Mouse (Mus musculus) intestine, embryonic 14.5 days (tissue): ENCODE data around the gene Drc3. TPM values are rescaled to one million over a fixed set of nuclear protein-coding genes. Genes with fewer than 3 reads are reported as not detected.

Experiments used
- ATAC-seq: fragments of 200-750 bp; cut with Nextera tagmentation; replicated peaks from 2 replicates; pipeline ENCODE4 v1.8.0; 2017; ENCODE audit warnings: low read depth, moderate number of reproducible peaks, moderate TSS enrichment, moderate library complexity; ENCODE audit not compliant: low FRiP score, low TSS enrichment
- DNase-seq: peaks from one replicate; pipeline ENCODE4 v3.0.0-alpha.2; 2018; ENCODE audit warnings: low spot score
- H3K27ac ChIP-seq: fragments of 300-500 bp; sonication (generic); 2 replicates; pipeline ENCODE4 v1.5.1; 2014; ENCODE audit warnings: low read depth, mild to moderate bottlenecking, control low read depth
- H3K27me3 ChIP-seq: fragments of 300-500 bp; sonication (generic); replicated peaks from 2 replicates; pipeline ENCODE4 v1.6.1; 2014; ENCODE audit warnings: low read length, control low read depth; ENCODE audit not compliant: control insufficient read depth, insufficient read depth
- H3K36me3 ChIP-seq: fragments of 300-500 bp; sonication (generic); 2 replicates; pipeline ENCODE4 v1.6.1; 2014; ENCODE audit warnings: low read length, control low read depth; ENCODE audit not compliant: control insufficient read depth, insufficient read depth
- H3K4me1 ChIP-seq: fragments of 300-500 bp; sonication (generic); replicated peaks from 2 replicates; pipeline ENCODE4 v1.6.1; 2014; ENCODE audit warnings: low read length, control low read depth, mixed read lengths; ENCODE audit not compliant: control insufficient read depth, insufficient read depth
- H3K4me2 ChIP-seq: fragments of 300-500 bp; sonication (generic); 2 replicates; pipeline ENCODE4 v1.6.1; 2014; ENCODE audit warnings: low read length
- H3K4me3 ChIP-seq: fragments of 300-500 bp; sonication (generic); 2 replicates; pipeline ENCODE4 v1.5.1; 2014; ENCODE audit warnings: low read depth, low read length, control low read depth, mixed read lengths
- H3K9ac ChIP-seq: fragments of 300-500 bp; sonication (generic); 2 replicates; pipeline ENCODE4 v1.6.1; 2014; ENCODE audit warnings: mild to moderate bottlenecking, low read length
- H3K9me3 ChIP-seq: fragments of 300-500 bp; sonication (generic); 2 replicates; pipeline ENCODE4 v1.6.1; 2016; ENCODE audit warnings: low read length, control low read depth; ENCODE audit not compliant: control insufficient read depth
- WGBS: fragments of 180-500 bp; shearing (Covaris S2); extraction: QIAGEN DNeasy Blood & Tissue Kit; methylation state at CpG from one replicate; pipeline ENCODE4 v1.1.7; 2014; 5-methylcytosine and 5-hydroxymethylcytosine counted together
- polyA plus RNA-seq: library from polyadenylated mRNA; unstranded; fragments of >200 nt; fragmentation: Nextera tagmentation; extraction: Ambion mirVana; gene quantifications from 2 replicates; pipeline ENCODE4 v1.2.1, GENCODE M21; 2014

Drc3 gene
- polyA plus RNA-seq, 1 experiment from 2014 or later, result 1.6 TPM

- Histone ChIP-seq H3K4me2 (peak within 1 kb of the TSS; percentile 95), H3K36me3 (no peaks in the 10 kb centered on the region), H3K4me1 (peaks cover 18% of the 10 kb centered on the region), H3K4me3 (peak within 1 kb of the TSS; percentile 79), H3K9ac (peak within 1 kb of the TSS; percentile 87), H3K27ac (peak within 1 kb of the TSS; percentile 84), H3K9me3 (no peaks in the 10 kb centered on the region), H3K27me3 (no peaks in the 10 kb centered on the region)
- ATAC-seq (peak; percentile 98), DNase-seq (peak; percentile 97)
- 1% methylated on average over 81 of the region's 81 CpGs for WGBS
Measured at GRCm38 (mm10) chr11:60416963-60417716, 64.0 kb downstream of the Drc3 start, which contains the start of gene Gid4. TSS of gene Gid4 (plus strand) at chr11:60417145.

DNA sequence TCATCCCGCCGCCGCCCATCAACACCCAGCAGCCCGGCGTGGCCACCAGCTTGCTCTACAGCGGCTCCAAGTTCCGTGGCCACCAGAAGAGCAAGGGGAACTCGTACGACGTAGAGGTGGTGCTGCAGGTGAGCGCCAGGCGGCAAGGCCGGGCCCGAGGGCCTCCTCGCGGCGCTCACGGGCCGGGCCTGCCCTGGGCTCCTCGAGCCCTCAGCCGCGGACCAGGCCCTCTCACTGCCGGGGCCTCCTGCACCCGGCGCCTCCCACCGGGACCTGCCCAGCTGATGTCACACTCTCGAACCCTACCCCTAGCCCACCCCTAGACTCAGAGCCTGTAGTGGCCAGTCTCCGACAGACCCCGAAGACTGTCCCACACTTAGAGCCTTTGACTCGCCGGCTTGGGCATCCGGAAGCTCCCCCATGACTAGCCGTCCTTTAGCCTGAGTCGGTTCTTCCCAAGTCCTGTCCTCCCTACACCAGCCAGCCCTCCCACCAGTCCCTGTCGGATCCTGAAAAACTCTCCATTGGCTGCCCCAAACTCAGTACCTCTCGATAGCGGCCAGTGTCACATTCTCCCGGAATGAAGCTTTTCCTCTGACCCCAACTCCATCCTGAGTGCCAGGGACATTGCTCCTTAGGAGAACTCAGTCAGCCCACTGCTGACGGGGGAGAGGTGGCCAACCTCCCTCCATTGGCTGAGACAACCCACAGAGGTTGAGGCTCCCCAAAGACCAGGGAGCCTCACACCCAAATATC is 64.8 kb downstream of the Drc3 start, which contains the start of gene Atpaf2:
Gene Atpaf2 (minus strand): TSS at position 741 of the 756 bp plus-strand sequence.
- peak; percentile 78 for DNase-seq

GRCm38 (mm10) chr11:60418473-60418803 is 65.3 kb downstream of the Drc3 start:
- peak overlapping the region; percentile 95 for H3K4me2 ChIP-seq
- H3K36me3 ChIP-seq, result no peaks in the 10 kb centered on the region
- H3K9ac ChIP-seq, result peak overlapping the region; percentile 87
- H3K27me3 ChIP-seq, result no peaks in the 10 kb centered on the region
- H3K4me3 ChIP-seq, result peak overlapping the region; percentile 79
- H3K27ac ChIP-seq, result no peak overlapping the region
- WGBS, result 10% methylated on average over 6 of the region's 6 CpGs
- peaks cover 15% of the 10 kb centered on the region for H3K4me1 ChIP-seq
- ATAC-seq, result no peak
- no peaks in the 10 kb centered on the region for H3K9me3 ChIP-seq
- no peak for DNase-seq

More for the DNA sequence above, 64.8 kb downstream of the Drc3 start, which contains the start of gene Atpaf2:
- Histone ChIP-seq H3K4me2 (peak within 1 kb of the TSS; percentile 95), H3K27ac (peak within 1 kb of the TSS; percentile 84), H3K9me3 (no peaks in the 10 kb centered on the region), H3K27me3 (no peaks in the 10 kb centered on the region), H3K36me3 (no peaks in the 10 kb centered on the region), H3K4me3 (peak within 1 kb of the TSS; percentile 79), H3K4me1 (peaks cover 15% of the 10 kb centered on the region), H3K9ac (peak within 1 kb of the TSS; percentile 87)
- WGBS, result under 1% methylated on average over 38 of the region's 39 CpGs
- ATAC-seq, result peak; percentile 53

GRCm38 (mm10) chr11:60422046-60422668 is 69.0 kb downstream of the Drc3 start:
- WGBS, result 73% methylated on average over 5 of the region's 6 CpGs
- DNase-seq (no peak), ATAC-seq (no peak)
- Histone ChIP-seq H3K27me3 (no peaks in the 10 kb centered on the region), H3K36me3 (peaks cover 17% of the 10 kb centered on the region), H3K9me3 (no peaks in the 10 kb centered on the region), H3K4me2 (no peak overlapping the region), H3K4me1 (peaks cover 11% of the 10 kb centered on the region), H3K9ac (no peak overlapping the region), H3K4me3 (no peak overlapping the region), H3K27ac (no peak overlapping the region)

GRCm38 (mm10) chr11:60423006-60423405 is 69.9 kb downstream of the Drc3 start:
- Histone ChIP-seq H3K4me2 (no peak overlapping the region), H3K4me1 (peaks cover 10% of the 10 kb centered on the region), H3K27ac (no peak overlapping the region), H3K4me3 (no peak overlapping the region), H3K27me3 (no peaks in the 10 kb centered on the region), H3K36me3 (peaks cover 25% of the 10 kb centered on the region), H3K9ac (no peak overlapping the region), H3K9me3 (no peaks in the 10 kb centered on the region)
- no peak for ATAC-seq
- 59% methylated on average over 1 of the region's 1 CpGs for WGBS
- no peak for DNase-seq

GRCm38 (mm10) chr11:60426417-60426816 is 73.3 kb downstream of the Drc3 start:
- H3K27ac ChIP-seq, result no peak overlapping the region
- no peaks in the 10 kb centered on the region for H3K9me3 ChIP-seq
- H3K27me3 ChIP-seq, result no peaks in the 10 kb centered on the region
- no peak overlapping the region for H3K4me2 ChIP-seq
- DNase-seq (no peak), ATAC-seq (no peak)
- WGBS, result 89% methylated on average over 1 of the region's 1 CpGs
- H3K4me3 ChIP-seq, result no peak overlapping the region
- H3K36me3 ChIP-seq, result peaks cover 36% of the 10 kb centered on the region
- no peaks in the 10 kb centered on the region for H3K4me1 ChIP-seq
- H3K9ac ChIP-seq, result no peak overlapping the region

DNA sequence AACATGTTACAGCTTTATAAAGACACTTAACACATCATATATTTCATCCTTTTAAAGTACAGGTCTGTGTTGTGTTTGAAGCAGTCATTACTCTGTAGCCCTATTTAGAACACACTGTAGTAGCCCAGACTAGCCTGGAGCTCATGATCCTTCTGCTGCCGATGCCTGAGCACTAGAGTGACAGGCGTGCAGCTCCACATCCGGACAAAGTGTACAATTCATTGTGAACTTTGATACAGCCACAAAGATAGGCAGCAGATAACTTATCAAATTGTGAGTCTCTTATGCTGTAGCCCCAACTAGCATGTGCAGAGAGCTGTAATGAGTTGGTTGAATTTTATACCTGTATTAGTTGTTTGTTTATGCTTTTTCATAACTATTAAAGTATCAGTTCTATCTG is 74.5 kb downstream of the Drc3 start:
- Histone ChIP-seq H3K9me3 (no peaks in the 10 kb centered on the region), H3K4me2 (no peak overlapping the region), H3K4me1 (no peaks in the 10 kb centered on the region), H3K9ac (no peak overlapping the region), H3K36me3 (peaks cover 43% of the 10 kb centered on the region), H3K27ac (no peak overlapping the region), H3K4me3 (no peak overlapping the region), H3K27me3 (no peaks in the 10 kb centered on the region)
- DNase-seq, result no peak
- ATAC-seq, result no peak
- WGBS, result 89% methylated on average over 3 of the region's 3 CpGs

DNA sequence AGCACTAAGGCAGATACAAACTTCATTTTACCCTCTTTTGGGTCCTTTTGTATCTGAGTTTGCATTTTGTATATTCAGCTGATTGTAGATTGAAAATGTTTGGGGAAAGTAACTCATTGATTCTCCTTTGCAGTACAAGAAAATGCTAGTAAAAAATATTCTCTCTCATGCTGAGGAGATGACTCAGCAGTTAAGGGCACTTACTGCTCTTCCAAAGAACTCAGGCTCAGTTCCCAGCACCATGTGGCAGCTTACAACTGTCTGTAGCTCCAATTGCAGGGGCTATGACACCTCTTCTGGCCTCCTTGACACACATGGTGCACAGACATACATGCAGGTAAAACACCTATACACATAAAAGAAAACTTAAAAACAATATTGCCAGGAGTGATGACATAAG is 80.4 kb downstream of the Drc3 start:
- Histone ChIP-seq H3K27ac (no peak overlapping the region), H3K4me1 (no peaks in the 10 kb centered on the region), H3K9me3 (no peaks in the 10 kb centered on the region), H3K4me2 (no peak overlapping the region), H3K36me3 (peaks cover 69% of the 10 kb centered on the region), H3K27me3 (no peaks in the 10 kb centered on the region), H3K9ac (no peak overlapping the region), H3K4me3 (no peak overlapping the region)
- DNase-seq, result no peak
- ATAC-seq, result no peak
